Mouse (Mus musculus) hindbrain, embryonic 16.5 days (tissue): ENCODE data around the gene Wasf1. TPM values are rescaled to one million over a fixed set of nuclear protein-coding genes. Genes with fewer than 3 reads are reported as not detected.

Source experiments
- ATAC-seq: fragments of 200-750 bp; cut with Nextera tagmentation; 2 replicates; pipeline ENCODE4 v1.8.0; 2017; ENCODE audit warnings: moderate TSS enrichment, moderate library complexity
- H3K27ac ChIP-seq: fragments of 300-500 bp; sonication (generic); 2 replicates; pipeline ENCODE4 v1.5.1; 2014; ENCODE audit warnings: low read depth, mild to moderate bottlenecking, control low read depth, low read length, moderate library complexity
- H3K27me3 ChIP-seq: fragments of 300-500 bp; sonication (generic); replicated peaks from 2 replicates; pipeline ENCODE4 v1.6.1; 2014; ENCODE audit warnings: low read length; ENCODE audit not compliant: control insufficient read depth, insufficient read depth
- H3K36me3 ChIP-seq: fragments of 300-500 bp; sonication (generic); 2 replicates; pipeline ENCODE4 v1.6.1; 2014; ENCODE audit warnings: mild to moderate bottlenecking, low read length, moderate library complexity, mixed read lengths; ENCODE audit not compliant: control insufficient read depth, insufficient read depth
- H3K4me1 ChIP-seq: fragments of 300-500 bp; sonication (generic); 2 replicates; pipeline ENCODE4 v1.6.1; 2014; ENCODE audit warnings: low read depth, low read length; ENCODE audit not compliant: control insufficient read depth, insufficient read depth
- H3K4me2 ChIP-seq: fragments of 300-500 bp; sonication (generic); 2 replicates; pipeline ENCODE4 v1.6.1; 2014; ENCODE audit warnings: mild to moderate bottlenecking, low read length, control low read depth, moderate library complexity
- H3K4me3 ChIP-seq: fragments of 300-500 bp; sonication (generic); 2 replicates; pipeline ENCODE4 v1.5.1; 2014; ENCODE audit warnings: mild to moderate bottlenecking, low read length, control low read depth, moderate library complexity
- H3K9ac ChIP-seq: fragments of 300-500 bp; sonication (generic); 2 replicates; pipeline ENCODE4 v1.6.1; 2014; ENCODE audit warnings: low read depth, mild to moderate bottlenecking, control low read depth, low read length, moderate library complexity
- H3K9me3 ChIP-seq: fragments of 300-500 bp; sonication (generic); 2 replicates; pipeline ENCODE4 v1.6.1; 2014; ENCODE audit warnings: mild to moderate bottlenecking, low read length, moderate library complexity; ENCODE audit not compliant: control insufficient read depth
- WGBS: fragments of 180-500 bp; shearing (Covaris S2); extraction: QIAGEN DNeasy Blood & Tissue Kit; methylation state at CpG from one replicate; pipeline ENCODE4 v1.1.7; 2014; 5-methylcytosine and 5-hydroxymethylcytosine counted together
- polyA plus RNA-seq: library from polyadenylated mRNA; unstranded; fragments of >200 nt; fragmentation: Nextera tagmentation; extraction: Ambion mirVana; gene quantifications from 2 replicates; pipeline ENCODE4 v1.2.1, GENCODE M21; 2015

The Wasf1 gene
- polyA plus RNA-seq, 1 experiment from 2014 or later: 98.1 TPM

DNA sequence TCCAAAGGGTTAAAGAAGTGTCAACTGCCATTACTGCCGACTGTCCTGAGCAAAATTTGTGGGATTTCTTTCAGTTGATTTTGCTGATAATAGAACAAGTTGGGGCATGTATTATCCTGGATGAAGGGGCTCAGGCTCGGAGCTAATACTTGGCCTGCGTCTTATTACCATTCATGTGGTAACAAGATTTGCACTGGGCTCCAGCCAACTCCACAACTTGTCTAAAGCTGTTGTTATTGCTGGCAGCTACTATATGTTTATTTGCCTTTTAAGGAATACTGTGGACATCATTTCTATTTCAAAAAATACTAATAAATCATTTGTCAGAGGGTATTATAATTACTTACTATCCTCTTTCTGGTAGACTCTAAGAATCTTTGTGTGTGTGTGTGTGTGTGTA is 66.9 kb downstream of the Wasf1 start:
- Histone ChIP-seq H3K9me3 (no peaks in the 10 kb centered on the region), H3K27ac (no peak overlapping the region), H3K27me3 (no peaks in the 10 kb centered on the region), H3K4me2 (no peak overlapping the region), H3K36me3 (no peaks in the 10 kb centered on the region), H3K4me3 (no peak overlapping the region), H3K9ac (no peak overlapping the region), H3K4me1 (no peaks in the 10 kb centered on the region)
- ATAC-seq: no peak
- WGBS: 66% methylated on average over 3 of the region's 3 CpGs

DNA sequence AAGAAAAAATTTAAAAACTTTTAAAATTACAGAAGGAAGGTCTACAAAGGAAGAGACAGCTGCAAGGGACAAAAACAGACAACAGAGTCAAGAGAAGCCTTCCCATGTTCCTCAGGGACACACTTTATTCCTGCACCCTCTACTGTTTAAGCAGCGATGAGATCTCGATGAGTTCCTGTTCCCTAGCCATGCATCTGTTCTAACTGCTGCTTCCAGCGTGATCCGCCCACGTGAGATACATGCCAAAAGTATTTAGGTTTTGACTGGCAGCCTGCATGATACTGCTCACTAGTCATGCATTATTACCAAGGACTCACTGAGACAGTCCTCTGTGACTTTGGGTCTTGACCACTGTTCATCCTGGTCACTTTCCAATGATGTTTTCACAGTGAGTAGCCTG is 72.9 kb downstream of the Wasf1 start:
- 92% methylated on average over 5 of the region's 5 CpGs for WGBS

DNA sequence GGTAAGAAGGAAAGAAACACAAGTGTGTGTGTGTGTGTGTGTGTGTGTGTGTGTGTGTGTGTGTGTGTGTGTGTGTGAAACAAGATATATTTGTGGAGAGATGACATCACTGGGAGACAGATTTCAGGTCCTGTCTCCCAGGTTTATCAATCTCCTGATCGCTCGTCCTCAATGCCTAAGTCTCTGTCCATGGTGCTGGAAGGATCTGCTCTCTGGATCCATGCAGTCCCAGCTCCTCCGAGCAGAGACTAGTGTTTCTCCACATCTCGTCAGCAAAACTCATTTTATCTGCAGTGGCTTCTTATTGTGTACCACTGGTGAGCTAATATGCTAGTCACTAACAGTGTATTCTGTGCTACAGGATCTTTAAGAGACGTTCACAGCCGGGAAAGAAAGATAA is 78.1 kb downstream of the Wasf1 start:
- ATAC-seq: no peak

More for the DNA sequence above, 72.9 kb downstream of the Wasf1 start:
- no peak overlapping the region for H3K27ac ChIP-seq
- no peak for ATAC-seq
- H3K9me3 ChIP-seq: 0 out of 2 replicates have a peak, but pooled peaks cover 3% of the 10 kb centered on the region
- H3K4me1 ChIP-seq: no peaks in the 10 kb centered on the region
- H3K4me2 ChIP-seq: no peak overlapping the region
- H3K36me3 ChIP-seq: no peaks in the 10 kb centered on the region; the same call in 1 of the 2 replicates
- H3K4me3 ChIP-seq: no peak overlapping the region
- H3K9ac ChIP-seq: no peak overlapping the region
- no peaks in the 10 kb centered on the region for H3K27me3 ChIP-seq

DNA sequence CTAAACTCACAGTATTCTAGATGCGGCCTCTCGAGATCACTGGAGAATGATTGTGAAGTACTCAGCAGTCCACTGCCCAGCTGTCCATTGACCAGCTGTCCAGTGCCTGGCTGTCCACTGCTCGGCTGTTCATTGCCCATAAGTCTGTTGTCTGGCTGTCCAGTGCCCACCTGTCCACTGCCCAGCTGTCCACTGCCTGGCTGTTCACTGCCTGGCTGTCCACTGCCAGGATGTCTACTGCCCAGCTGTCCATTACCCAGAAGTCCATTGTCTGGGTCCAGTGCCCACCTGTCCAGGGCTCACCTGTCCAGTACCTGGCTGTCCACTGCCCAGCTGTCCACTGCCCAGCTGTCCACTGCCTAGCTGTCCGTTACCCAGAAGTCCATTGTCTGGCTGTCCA is 78.7 kb downstream of the Wasf1 start:
- Histone ChIP-seq H3K4me3 (no peak overlapping the region), H3K9me3 (0 out of 2 replicates have a peak, but pooled peaks cover 3% of the 10 kb centered on the region), H3K4me1 (no peaks in the 10 kb centered on the region), H3K9ac (no peak overlapping the region), H3K36me3 (no peaks in the 10 kb centered on the region; the same call in 1 of the 2 replicates), H3K4me2 (no peak overlapping the region), H3K27me3 (no peaks in the 10 kb centered on the region), H3K27ac (no peak overlapping the region)
- 90% methylated on average over 4 of the region's 4 CpGs for WGBS
- no peak for ATAC-seq

More for the DNA sequence above, 78.1 kb downstream of the Wasf1 start:
- H3K9me3 ChIP-seq: 0 out of 2 replicates have a peak, but pooled peaks cover 3% of the 10 kb centered on the region
- H3K4me3 ChIP-seq: no peak overlapping the region
- WGBS: 64% methylated on average over 6 of the region's 6 CpGs
- no peaks in the 10 kb centered on the region for H3K27me3 ChIP-seq
- no peaks in the 10 kb centered on the region; the same call in 1 of the 2 replicates for H3K36me3 ChIP-seq
- H3K4me2 ChIP-seq: no peak overlapping the region
- no peak overlapping the region for H3K27ac ChIP-seq
- no peaks in the 10 kb centered on the region for H3K4me1 ChIP-seq
- H3K9ac ChIP-seq: no peak overlapping the region

DNA sequence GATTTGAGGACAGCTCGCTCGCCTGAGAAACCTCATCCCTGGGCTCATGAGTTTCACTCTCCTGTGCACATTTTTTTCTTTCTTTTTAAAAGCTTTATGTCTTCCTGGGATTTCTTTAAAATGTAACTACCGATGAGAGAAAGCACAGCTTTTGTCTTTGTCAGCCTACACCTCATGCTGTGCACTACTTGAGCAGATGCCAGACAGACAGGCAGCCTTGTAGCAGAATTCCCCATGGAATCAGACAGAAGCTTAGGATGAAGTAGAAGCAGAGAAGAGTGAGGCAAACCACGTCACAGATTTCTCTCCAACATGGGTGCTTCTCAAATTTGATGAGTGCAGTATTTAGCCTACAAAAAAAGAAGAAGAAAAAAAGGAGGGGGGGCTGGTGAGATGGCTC is 81.3 kb downstream of the Wasf1 start:
- no peaks in the 10 kb centered on the region for H3K27me3 ChIP-seq
- no peaks in the 10 kb centered on the region for H3K36me3 ChIP-seq
- H3K4me3 ChIP-seq: no peak overlapping the region
- ATAC-seq: no peak
- 33% methylated on average over 4 of the region's 4 CpGs for WGBS
- H3K4me1 ChIP-seq: peaks cover 5% of the 10 kb centered on the region; the same call in 1 of the 2 replicates
- H3K27ac ChIP-seq: no peak overlapping the region
- no peak overlapping the region for H3K4me2 ChIP-seq
- H3K9me3 ChIP-seq: no peaks in the 10 kb centered on the region
- H3K9ac ChIP-seq: no peak overlapping the region

DNA sequence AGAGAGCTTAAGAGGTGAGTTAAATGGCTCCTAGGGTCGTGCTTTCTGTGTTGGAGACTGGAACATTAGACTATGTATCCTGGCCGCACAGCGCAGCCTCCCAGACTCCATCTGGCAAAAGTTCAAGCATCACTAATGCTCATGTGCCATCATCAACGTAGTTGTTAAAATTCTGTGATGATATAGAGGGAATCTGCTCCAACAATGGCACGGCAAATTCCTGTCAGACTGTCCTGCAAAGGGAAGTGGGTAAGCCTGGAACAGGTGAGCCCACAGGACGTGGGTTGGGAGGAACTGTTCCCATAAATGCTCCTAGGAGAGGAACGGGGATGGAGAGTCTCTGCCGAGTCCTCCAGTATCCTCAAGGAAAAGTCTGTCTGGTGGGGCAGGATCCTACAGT is 85.3 kb downstream of the Wasf1 start:
- ATAC-seq: no peak
- WGBS: 50% methylated on average over 8 of the region's 8 CpGs

DNA sequence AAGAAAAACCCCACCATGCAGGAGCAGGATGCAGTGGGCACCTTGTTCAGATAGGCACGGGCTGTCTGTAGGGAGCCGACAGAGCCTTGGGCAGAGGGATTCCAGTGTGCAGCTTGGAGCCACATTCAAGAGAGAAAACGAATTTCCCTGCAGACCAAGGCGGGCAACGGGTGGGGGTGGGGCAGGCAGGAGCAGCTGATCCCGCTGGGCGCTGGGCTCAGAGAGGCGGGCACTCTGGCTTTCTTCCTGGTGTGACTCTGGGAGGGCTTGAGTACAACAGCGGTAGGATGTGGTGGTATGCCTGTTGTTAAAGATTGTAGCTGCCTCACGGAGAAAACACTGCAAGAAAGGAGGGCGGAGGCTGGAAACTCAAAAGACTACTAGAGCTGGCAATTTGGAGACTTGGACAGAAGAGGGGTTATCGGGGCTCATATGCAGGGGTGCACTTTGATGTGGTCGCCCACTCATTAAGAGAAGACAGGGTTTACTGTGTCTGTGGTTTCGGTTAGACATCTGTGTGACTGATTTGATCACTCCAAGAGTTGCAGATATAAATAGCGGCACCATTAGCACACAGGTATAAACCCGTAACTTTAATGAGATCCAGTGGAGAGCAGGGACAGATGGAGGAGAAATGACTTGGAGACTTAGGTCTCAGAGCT is 86.2 kb downstream of the Wasf1 start:
- peak overlapping the region; percentile 34 for H3K4me3 ChIP-seq
- no peaks in the 10 kb centered on the region for H3K36me3 ChIP-seq
- H3K9ac ChIP-seq: peak overlapping the region; percentile 59
- H3K27ac ChIP-seq: peak overlapping the region; percentile 46; the same call in 1 of the 2 replicates
- 8% methylated on average over 16 of the region's 16 CpGs for WGBS
- peaks cover 14% of the 10 kb centered on the region for H3K4me1 ChIP-seq
- ATAC-seq: peak; percentile 82
- H3K9me3 ChIP-seq: no peaks in the 10 kb centered on the region
- peak overlapping the region; percentile 70 for H3K4me2 ChIP-seq
- H3K27me3 ChIP-seq: no peaks in the 10 kb centered on the region

More for the DNA sequence above, 85.3 kb downstream of the Wasf1 start:
- no peak overlapping the region for H3K4me2 ChIP-seq
- no peak overlapping the region for H3K27ac ChIP-seq
- H3K36me3 ChIP-seq: no peaks in the 10 kb centered on the region
- peaks cover 14% of the 10 kb centered on the region for H3K4me1 ChIP-seq
- H3K9me3 ChIP-seq: no peaks in the 10 kb centered on the region
- no peak overlapping the region for H3K9ac ChIP-seq
- no peaks in the 10 kb centered on the region for H3K27me3 ChIP-seq
- H3K4me3 ChIP-seq: no peak overlapping the region

DNA sequence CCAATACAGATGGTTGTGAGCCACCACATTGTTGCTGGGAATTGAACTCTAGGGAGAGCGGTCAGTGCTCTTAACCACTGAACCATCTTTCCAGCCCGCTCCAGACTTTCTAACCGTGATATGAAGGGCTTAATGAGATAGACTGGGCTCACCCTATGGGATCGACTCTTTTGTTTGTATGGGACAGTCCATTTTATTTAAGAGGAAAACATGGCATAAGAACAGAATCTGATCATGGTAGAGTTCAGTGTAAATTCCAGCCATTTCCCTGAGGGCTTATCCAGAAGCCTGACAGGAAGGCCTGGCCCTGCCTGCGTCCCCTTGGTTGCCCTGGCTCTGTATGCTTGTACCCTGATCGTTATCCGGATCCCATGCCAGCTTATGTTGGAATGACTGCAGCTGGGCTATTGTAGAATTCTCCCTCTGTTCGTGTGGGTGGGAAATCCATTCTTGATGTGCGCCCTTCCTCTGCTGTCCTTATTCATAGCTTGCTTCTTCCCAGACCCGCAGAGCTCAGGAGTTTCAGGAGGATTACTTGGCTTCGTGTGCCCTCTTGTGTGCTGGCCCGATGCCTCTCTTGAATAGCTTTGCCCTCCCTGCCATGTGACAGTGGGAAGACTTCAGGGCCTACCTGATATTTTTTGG is 87.4 kb downstream of the Wasf1 start:
- Histone ChIP-seq H3K4me2 (no peak overlapping the region), H3K27me3 (no peaks in the 10 kb centered on the region), H3K9me3 (no peaks in the 10 kb centered on the region), H3K36me3 (no peaks in the 10 kb centered on the region), H3K4me3 (no peak overlapping the region), H3K9ac (no peak overlapping the region), H3K27ac (peak overlapping the region; percentile 29; the same call in 1 of the 2 replicates), H3K4me1 (peaks cover 14% of the 10 kb centered on the region)
- 59% methylated on average over 12 of the region's 12 CpGs for WGBS
- peak; percentile 71 for ATAC-seq

DNA sequence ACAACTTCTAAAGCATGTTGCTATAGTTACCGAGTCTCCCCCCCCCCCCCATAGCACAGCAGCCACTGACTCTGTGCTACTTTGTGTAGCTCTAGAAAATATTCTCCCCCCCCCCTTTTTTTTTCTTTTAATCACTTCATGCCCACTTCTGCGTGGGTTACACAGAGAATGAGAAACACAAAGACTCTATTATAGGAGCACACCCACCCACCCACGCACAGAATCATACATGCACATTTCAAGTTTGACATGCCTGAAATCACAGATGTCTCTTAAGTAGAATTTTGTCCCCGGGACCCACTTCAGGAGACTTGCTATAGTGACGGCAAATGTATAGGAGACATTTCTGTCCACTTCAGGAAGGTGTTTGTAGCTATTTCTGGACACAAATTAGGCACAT is 88.0 kb downstream of the Wasf1 start:
- H3K36me3 ChIP-seq: no peaks in the 10 kb centered on the region
- H3K27me3 ChIP-seq: no peaks in the 10 kb centered on the region
- peaks cover 14% of the 10 kb centered on the region for H3K4me1 ChIP-seq
- no peak overlapping the region for H3K9ac ChIP-seq
- WGBS: 57% methylated on average over 5 of the region's 5 CpGs
- H3K27ac ChIP-seq: no peak overlapping the region
- no peaks in the 10 kb centered on the region for H3K9me3 ChIP-seq
- H3K4me2 ChIP-seq: no peak overlapping the region
- no peak; the same call in 1 of the 2 replicates for ATAC-seq
- H3K4me3 ChIP-seq: no peak overlapping the region
